Mouse (Mus musculus): Measurements from ENCODE around the gene Hadha.
A peak's percentile ranks its signal among the peaks of the same experiment; 100 is the strongest.

Gene Hadha

DNA sequence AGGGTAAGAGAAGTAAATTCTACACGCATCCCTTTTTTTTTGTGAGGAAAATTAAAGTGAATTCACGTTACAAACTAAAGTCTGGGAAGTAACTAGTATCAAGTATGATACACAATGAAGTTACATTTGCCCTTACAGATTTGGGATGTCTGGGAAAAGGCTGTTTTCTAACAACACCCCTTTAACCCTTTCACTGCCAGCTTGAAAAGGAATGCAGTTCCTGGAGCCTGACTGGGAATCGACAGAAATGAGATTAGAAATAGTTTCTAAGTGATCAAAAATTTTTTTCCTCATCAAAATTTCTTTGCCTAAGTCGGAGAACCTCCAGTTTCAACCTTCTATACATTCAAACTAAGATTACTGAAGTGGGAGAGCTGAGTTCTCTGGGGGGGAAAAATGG is 949 bp downstream of the Hadha start:
- DNase-seq (ENCODE audit: low read depth, low spot score) = no peak

DNA sequence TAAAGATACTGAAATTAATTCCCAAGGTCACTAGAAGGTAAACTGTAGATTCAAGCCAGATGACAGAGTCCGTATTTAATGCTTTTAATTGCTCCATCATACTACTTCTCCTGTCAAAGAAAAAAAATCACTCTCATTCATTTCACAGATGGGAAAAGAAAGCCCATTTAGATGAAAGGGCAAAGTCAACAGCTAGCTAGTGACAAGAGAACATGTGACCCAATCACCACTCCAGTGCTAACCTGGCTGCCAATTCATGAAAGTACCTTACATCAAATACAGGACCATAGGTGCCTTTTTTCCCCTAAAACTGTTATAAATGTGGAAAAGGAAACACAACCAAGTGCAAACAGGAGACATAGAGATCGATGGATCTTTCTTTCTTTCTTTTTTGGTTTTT is 1.7 kb downstream of the Hadha start:
- DNase-seq (ENCODE audit: low read depth, low spot score) = no peak

DNA sequence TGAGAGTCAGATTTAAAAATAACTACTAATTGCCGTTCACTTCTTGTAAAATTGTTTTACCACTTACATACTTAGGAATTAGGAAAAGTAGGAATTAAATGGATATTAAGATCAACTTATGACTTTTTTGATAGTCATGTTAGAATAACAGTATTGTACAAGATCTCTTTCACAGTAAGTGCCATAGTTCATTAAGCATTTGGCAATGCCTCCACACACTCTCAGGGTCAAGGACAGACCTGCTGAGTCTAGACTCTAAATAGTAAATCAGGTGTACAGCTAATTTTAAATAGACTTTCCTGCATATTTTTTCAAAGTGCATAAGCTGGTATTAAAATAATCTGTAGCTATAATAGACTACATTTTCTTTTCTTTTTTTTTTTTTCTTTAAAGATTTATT is 2.5 kb downstream of the Hadha start:
- no peak for DNase-seq (ENCODE audit: low read depth, low spot score)

DNA sequence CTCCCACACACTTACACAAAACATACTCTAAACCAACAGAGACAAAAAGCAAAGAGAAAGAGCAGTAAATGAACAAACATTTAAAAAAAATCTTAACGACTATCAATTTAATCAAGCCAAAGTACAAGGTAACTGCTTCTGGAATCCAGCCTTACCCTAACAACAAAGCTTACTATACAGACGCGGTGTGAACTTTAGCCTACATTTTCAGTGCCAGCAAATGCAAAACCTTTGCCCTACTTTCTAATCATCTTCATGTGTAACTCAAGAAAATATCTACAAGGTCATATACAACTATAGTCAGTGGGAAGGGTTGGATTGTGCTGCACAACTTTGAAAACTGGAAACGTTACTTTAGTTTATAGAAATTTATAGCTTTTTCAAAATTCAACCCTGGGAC is 3.0 kb downstream of the Hadha start:
- DNase-seq (ENCODE audit: low read depth, low spot score) = no peak

DNA sequence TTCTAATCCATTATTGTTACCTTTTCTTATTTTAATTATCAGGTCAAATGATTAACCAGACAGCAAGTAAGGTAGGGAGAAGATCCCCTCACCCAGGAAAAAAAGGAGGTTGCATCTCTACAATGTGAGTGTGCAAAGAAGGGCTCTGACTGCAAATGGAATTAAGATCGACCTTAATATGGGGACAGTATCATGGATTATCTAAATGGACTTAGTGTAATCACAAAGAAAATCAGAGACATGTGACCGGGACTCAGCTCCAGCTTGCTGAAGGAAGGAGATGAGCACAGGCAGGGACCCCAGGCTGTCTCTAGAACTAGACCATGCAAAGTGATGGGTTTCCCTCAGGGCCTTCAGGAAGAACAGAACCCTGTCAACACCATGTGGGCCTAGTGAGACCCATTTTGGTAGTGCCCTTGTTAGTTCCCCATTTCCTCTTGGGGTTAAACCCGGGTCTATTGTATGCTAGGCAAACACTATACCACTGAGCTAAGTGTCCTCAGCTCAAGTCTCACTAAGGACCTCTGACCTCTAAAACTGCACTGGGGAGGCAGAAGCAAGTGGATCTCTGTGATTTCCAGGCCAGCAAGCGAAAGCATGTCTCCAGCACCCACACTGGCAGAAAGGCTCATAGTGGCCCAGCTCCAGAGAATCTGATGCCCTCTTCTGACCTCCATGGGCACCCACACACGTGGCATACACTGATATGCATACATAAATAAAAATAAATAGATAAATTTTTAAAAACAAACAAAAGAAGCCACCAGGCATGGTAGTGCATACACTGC is 6.6 kb downstream of the Hadha start:
- no peak for DNase-seq (ENCODE audit: low read depth, low spot score)

DNA sequence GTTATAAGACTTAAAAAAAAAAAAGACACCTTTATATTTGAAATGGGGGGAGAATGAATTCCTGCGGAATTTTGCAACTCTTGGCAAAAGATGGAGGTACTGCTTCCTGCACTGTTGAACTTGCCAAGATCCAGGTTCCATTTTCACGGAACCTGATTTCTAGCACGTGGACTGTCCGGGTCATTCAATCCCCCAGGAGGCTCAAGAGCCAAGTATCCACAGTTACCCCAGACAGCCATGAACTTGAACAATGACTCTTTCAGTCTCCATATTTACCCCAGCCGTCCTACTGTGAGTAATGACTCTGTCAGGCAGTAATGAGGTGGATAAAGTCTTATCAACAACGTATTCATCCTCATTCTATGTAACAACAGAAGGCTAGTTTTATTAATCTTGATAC is 8.4 kb downstream of the Hadha start:
- DNase-seq (ENCODE audit: low read depth, low spot score) = no peak

DNA sequence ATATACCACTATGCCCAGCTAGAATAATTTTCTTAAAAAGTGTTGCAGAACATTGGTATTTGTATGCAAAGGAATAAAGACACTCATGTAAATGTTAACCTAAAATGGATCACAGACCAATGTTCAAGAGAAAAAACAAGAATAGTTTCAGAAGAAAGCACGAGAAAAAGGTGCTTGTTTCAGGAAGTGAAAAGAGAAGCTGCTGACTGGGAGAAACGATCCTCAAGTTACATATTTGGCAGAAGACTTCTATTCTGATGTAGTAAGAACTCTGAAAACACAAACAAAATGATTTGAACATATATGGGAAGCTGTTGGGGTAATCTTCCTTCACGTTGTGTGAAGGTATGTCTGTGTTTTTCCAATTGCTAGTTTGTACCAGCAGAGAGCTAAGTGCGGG is 16.8 kb downstream of the Hadha start:
- no peak for DNase-seq (ENCODE audit: low read depth, low spot score)

DNA sequence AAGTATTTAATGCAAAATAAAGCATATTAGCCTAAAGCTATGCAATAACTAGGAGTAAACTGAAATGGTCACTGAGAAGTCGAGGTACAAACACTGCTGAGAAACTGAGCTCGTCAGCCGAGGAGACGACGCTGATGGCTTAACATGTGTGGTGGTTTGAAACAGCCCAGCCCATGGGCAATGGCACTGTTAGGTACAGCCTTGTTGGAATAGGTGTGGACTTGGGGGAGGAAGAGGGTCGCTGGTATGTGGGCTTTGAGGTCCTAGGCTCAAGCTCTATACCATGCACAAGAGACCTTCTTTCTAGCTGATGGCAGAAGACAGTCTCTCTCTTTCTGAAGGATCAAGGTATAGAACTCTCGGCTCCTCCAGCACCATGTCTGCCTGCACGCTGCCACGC is 17.7 kb downstream of the Hadha start:
- DNase-seq (ENCODE audit: low read depth, low spot score) = no peak

DNA sequence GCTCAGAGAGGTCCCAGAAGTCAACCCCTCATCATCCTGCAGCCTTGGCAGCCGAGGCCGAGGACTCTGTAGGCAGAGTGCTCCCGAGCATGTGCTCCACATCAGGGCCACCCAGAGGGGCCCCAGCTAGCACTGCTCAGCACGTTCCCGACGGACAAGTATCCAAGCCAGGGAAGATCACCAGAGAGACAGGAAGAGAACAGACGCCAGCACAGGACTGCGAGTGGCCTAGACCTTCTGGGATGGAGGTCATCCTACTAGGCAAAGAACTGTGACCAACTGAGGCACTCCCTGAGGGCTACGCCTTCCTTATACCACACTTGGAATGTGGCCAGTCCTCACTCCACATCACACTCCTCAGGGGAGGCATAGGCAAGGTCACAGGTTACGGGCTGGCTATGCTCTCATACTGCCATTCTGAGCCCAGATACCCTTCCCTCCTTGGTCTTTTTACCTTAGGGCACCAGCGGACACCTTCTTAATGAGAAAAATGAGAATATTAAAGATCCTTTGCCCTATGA is 19.2 kb downstream of the Hadha start:
- no peak for DNase-seq (ENCODE audit: low read depth, low spot score)

DNA sequence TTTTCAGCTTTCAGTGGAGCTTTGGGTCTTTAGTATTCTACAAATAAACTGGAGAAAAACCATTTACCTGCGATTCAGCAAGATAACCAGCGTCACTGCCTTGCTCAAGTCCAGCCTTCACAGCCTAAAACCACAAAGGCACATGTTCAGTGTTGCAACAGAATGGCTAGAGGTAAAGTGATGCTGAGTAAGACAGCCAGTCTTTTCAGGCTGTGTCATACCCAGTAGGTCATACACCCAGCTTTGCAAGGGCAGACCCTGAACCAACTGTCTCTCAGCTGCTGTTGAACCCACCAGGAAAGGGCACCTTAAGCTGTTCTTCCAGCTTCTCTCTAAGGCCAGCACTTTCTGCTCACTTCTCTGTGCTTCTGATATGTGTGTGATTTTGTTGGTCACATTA is 22.8 kb downstream of the Hadha start:
- no peak for DNase-seq (ENCODE audit: low read depth, low spot score)

DNA sequence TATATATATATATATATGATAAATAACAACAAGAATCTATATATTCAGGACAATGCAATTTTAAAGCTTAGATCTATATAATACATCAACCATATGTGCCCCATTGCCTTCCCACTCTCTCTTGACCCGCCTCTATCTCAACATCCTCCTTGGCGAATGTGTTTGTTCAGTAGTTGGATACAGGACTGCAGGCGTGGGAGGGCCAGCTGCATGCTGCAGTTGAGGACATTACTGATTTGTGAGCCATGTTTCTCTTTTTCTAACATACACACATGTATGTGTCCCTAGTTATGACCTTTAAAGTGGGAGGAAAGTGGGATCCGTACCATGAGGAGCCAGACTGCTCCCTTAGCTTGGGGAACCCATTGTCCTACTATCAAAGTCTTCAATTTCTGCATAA is 23.7 kb downstream of the Hadha start:
- no peak for DNase-seq (ENCODE audit: low read depth, low spot score)

DNA sequence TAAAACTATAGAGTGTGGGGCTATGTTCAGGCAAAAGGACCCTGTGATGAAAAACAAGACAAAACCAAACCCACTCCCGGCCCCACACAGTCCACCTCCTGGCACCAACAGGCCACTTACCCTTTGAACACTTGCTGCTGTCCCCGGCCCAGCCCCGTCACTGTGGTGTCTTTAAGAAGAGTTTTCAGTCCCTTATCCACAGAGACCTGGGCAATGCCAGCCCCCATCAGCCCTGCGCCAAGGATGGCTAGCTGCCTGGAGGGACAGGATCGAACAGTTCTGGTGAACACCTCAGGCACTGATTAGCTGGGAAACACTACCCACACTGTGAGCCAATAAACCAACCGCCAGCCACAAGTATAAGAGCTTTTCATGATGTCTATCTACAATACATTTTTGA is 26.3 kb downstream of the Hadha start:
- no peak for DNase-seq (ENCODE audit: low read depth, low spot score)

DNA sequence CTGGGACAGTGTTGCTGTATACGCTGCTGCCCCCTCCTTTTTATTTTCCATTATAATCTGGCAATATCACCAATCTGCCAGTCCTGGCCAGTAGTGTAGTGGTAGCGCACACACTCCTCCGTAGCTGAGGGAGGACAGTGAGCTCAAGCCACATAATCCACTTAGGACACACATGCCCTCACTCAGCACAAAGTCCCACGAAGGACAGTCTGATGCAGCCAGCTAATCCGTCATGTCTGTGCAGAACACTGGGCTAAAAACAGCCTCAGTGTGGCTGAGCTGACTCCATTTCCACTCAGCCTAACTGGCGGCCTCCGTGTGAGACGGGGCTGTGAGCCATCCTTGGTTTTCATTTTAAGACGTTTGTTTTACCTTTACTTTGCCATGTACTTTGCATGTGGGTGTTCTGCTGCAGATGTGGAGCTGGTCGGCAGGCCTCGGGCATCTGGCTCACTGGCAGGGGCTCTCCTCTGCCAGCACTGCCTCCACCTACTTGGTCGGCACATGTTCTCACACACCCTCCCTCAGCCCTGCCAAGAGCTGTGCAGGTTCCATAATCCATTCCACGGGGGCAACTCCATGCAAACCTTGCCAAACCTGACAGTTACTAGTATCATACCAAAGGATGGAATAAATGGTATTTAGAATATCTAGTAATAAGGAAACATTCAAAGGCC is 26.9 kb downstream of the Hadha start:
- no peak for DNase-seq (ENCODE audit: low read depth, low spot score)

DNA sequence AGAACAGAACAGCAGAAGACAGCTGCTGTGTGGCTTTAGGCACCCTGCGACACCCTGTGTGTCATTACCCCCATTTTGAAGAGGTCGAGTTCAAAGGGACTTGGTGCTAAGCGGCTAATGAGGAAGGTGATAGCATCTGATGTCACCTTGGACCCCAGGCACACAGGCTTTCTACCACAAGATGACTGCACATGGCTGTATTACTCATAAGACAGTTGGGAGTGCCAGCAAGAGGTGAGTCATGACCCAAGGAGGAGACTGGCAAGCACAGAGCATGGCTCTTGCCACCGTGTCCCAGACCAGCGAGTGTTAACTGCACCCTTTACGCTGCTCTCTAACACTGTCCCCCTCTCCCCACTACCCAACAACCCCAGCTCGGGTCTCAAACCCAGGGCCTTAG is 28.2 kb downstream of the Hadha start:
- DNase-seq (ENCODE audit: low read depth, low spot score) = no peak

DNA sequence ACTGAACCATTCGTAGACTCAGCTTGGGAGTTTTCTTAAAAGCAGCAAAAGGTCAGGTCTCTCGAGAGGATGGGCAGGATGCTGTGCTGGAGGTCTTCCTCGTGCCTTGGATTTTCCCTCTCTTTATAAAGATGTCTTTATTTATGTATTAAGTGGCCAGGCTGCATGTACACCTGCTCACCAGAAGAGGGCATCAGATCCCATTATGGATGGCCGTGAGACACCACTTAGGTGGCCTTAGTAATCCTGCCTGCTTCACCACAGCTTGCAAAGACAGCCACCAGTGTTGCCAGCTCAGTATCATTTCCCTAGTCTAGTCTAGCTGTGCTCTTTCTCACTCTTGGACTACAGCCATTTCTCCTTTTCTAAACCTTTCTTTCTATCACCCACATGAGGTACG is 29.4 kb downstream of the Hadha start:
- no peak for DNase-seq (ENCODE audit: low read depth, low spot score)

DNA sequence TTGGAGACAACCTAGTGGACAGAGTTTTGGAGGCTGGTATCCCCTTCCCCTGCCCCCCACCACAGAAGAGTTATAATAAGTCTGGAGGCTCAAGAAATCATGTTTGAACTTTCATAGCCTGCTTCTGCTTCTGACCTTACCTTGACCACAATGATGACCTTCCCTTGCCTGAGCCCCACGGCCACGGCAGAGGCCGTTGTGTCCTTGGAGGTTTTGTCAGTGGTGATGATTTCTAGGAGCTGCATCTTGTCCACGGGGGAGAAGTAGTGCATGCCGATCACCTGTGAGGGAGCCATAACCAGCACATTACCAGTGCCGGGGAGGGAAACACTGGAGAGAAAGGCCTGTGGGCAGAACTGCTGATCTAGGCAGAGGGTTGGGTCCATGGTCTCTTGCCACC is 32.5 kb downstream of the Hadha start:
- no peak for DNase-seq (ENCODE audit: low read depth, low spot score)

DNA sequence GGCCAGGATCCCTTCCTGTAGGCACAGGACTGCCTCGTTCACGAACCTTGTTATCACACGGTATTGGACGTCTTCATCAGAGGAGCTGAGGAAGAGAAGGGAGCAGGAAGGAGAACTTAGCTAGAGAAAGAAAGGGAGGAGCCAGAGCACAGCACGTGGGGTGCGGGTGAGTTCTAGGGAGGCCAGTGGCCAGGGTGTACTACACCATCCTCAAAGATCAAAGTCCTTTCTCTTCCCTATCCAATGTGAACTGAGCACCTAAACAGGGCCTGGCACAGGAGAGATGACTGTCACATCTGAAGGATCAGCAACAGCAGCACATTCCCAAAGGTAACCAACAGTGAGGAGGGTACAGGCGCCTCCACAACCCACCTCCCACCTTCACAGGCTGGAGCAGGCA is 34.9 kb downstream of the Hadha start:
- DNase-seq (ENCODE audit: low read depth, low spot score) = no peak

DNA sequence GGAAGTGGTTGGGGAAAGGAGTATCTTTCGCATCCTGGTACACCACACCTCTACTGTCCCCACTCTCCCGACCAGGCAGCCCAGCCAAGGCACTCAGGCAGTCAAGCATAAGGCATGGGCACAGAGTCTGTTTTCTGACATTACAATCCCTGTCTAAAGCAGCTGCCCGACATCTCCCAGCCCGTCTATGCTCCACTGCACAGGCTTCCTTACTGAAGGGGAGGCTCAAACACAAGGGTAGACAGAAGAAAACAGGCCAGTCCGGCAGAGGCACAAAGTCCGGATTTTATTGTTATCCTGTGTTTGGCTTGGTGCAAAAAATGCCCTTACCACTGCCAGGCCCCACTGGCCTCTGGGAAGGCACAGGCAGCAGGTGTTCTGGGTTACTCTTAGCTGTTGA is 35.8 kb downstream of the Hadha start:
- no peak for DNase-seq (ENCODE audit: low read depth, low spot score)

DNA sequence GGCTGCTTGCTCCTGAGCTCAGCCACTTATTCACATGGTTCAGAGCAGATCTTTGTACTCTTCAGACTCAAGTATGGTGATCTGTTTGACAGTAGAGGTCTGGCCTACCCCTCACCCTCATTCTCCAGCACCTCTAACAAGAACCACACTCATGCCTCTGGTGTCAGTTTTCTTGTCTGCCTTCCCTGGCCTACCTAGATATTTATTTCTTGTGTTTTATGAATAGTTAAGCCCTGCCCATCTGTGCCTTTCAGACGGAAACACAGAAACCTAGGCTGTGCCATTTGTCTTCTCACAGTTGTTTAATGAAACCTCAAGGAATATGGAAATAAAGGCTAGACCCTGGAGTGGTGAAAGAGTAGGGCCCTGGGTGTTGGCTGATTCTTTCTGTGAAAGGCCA is 36.9 kb downstream of the Hadha start:
- DNase-seq (ENCODE audit: low read depth, low spot score) = no peak

DNA sequence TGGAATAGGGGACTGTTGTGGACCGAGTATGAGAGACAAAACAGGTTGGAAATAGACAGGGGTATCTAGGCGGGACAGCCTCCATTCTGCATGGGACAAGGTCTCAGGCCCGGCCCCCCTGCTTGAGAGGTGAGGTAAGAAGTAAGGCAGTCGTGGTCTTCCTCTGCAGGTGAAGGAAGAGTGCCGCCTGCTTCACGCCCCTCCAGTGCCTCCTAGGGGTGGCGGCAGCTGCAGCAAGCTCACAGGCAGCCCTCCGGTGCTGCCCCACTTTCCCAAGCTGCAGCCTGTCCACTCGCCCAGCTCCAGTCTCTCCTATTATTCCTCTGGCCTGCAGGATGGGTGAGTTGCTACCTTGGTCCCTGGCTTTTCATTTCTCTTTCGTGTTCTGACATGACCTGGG is 39.2 kb downstream of the Hadha start:
- DNase-seq (ENCODE audit: low read depth, low spot score) = no peak

DNA sequence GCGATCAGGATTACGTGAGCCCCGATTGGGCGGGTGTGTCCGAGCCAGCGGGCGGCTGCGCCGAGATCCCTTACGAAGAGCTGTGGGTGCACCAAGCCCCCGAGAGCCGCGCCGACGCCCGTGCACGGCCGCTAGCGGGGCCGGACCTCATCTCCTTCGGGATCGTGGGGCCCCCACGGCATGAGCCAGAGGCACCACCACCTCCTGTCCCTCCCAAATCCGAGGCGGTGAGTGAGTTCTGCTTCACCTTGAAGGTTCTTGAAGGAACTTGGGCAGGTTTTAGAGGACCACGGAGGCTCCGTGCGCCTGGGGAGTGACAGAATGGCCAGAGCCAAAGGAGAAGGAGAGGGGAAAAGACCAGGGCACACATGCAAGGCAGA is 40.2 kb downstream of the Hadha start:
- DNase-seq (ENCODE audit: low read depth, low spot score) = no peak

DNA sequence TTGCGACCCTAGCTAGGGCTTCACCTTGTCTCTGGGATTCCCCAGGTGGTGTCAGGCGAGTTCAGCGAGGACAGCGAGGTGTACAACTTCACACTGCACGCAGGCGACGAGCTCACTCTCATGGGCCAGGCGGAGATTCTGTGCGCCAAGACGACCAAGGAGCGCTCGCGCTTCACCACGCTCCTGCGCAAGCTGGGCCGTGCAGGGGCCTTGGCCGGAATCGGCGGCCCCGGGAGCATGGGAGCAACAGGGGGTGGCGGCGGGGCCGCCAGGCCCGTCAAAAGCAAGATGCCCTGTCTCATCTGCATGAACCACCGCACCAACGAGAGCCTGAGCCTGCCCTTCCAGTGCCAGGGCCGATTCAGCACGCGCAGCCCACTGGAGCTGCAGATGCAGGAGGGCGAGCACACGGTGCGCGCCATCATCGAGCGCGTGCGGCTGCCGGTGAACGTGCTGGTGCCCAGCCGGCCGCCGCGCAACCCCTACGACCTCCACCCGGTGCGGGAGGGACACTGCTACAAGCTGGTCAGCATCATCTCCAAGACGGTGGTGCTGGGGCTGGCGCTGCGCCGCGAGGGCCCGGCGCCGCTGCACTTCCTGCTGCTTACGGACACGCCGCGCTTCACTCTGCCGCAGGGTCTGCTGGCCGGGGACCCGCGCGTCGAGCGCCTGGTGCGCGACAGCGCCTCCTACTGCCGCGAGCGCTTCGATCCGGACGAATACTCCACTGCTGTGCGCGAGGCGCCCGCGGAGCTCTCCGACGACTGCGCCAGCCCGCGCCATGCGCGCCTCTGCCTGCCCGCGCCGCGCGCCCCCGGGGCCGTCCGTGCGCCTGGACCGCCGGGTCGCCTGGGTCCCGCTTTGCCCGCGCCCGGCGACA is 40.8 kb downstream of the Hadha start:
- peak; percentile 56 for DNase-seq (ENCODE audit: low read depth, low spot score)

Measured in brain, embryonic 18.5 days (tissue).